Mouse (Mus musculus) thymus, adult 2 months (tissue): ENCODE data around the gene Serp1.

Experiments
- CTCF ChIP-seq: fragments of 200-500 bp; IDR thresholded peaks from 2 replicates; pipeline ENCODE4 v1.5.1; 2012; ENCODE audit warnings: mild to moderate bottlenecking, control low read depth, low read length, moderate library complexity, borderline replicate concordance; ENCODE audit not compliant: control insufficient read depth, poor library complexity, insufficient read depth; ENCODE audit errors: extremely low read depth
- POLR2A ChIP-seq: fragments of 200-500 bp; IDR thresholded peaks from 2 replicates; pipeline ENCODE4 v1.6.1; 2012; ENCODE audit warnings: mild to moderate bottlenecking, low read length, control low read depth, moderate library complexity; ENCODE audit not compliant: control insufficient read depth, poor library complexity, insufficient read depth; ENCODE audit errors: extremely low read depth

DNA sequence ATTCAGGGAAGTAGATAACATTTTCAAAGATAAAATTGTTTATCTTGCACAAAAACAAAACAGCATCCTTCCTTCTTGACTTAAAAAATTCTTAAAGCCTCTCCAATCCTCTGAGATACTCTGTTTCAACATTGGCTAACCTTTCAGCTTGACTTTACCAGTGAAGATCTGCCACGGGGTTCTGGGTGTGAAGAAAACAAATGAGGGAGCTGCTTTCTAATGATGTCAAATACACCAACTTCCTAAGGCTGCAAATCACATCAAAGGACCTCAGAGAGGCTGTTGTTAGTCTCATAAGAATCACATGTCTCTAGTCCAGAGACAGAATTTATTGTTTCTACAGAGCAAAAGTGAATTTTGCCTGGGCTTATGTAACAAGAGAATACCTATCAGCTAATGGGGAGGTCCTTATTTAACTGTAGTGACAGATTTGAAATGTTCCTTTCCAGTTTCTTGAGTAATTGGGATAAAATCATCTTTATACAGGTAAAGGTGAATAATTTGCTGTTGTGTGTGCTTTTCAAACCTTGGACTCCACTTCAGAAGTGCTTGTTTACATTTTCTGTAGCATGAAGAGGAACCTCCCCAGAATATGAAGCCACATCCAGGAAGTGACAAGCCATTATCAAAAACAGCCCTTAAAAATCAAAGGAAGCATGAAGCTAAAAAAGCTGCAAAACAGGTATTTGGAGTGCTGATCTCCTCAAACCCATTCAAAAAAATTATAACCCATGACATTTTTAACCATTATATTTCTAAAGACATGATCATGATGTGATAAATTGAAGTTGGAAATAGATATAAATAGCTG is 26.5 kb upstream of the Serp1 start:
- TF ChIP-seq CTCF: no peak
- TF ChIP-seq POLR2A: no peak
